Mouse (Mus musculus) forebrain, embryonic 13.5 days (tissue): ENCODE measurements around the gene Bcl2. TPM values are rescaled to one million over a fixed set of nuclear protein-coding genes. Genes with fewer than 3 reads are reported as not detected.

Experiments
- ATAC-seq: fragments of 200-750 bp; cut with Nextera tagmentation; 2 replicates; pipeline ENCODE4 v1.8.0; 2017
- H3K27ac ChIP-seq: fragments of 300-500 bp; sonication (generic); 2 replicates; pipeline ENCODE4 v1.5.1; 2015; ENCODE audit warnings: inconsistent platforms, mild to moderate bottlenecking, moderate library complexity
- H3K27me3 ChIP-seq: fragments of 300-500 bp; sonication (generic); 2 replicates; pipeline ENCODE4 v1.6.1; 2015; ENCODE audit warnings: mild to moderate bottlenecking, inconsistent platforms
- H3K36me3 ChIP-seq: fragments of 300-500 bp; sonication (generic); 2 replicates; pipeline ENCODE4 v1.6.1; 2015; ENCODE audit warnings: mild to moderate bottlenecking, inconsistent platforms; ENCODE audit not compliant: poor library complexity, severe bottlenecking
- H3K4me1 ChIP-seq: fragments of 300-500 bp; sonication (generic); 2 replicates; pipeline ENCODE4 v1.6.1; 2015; ENCODE audit warnings: inconsistent platforms
- H3K4me2 ChIP-seq: fragments of 300-500 bp; sonication (generic); 2 replicates; pipeline ENCODE4 v1.6.1; 2015; ENCODE audit warnings: inconsistent platforms, mild to moderate bottlenecking, moderate library complexity
- H3K4me3 ChIP-seq: fragments of 300-500 bp; sonication (generic); 2 replicates; pipeline ENCODE4 v1.5.1; 2015; ENCODE audit warnings: mild to moderate bottlenecking, inconsistent platforms
- H3K9ac ChIP-seq: fragments of 300-500 bp; sonication (generic); 2 replicates; pipeline ENCODE4 v1.6.1; 2015; ENCODE audit warnings: mild to moderate bottlenecking, inconsistent platforms
- H3K9me3 ChIP-seq: fragments of 300-500 bp; sonication (generic); replicated peaks from 2 replicates; pipeline ENCODE4 v1.6.1; 2016; ENCODE audit warnings: inconsistent platforms
- WGBS: fragments of 180-500 bp; shearing (Covaris S2); methylation state at CpG from one replicate; pipeline ENCODE4 v1.1.7; 2015; 5-methylcytosine and 5-hydroxymethylcytosine counted together
- polyA plus RNA-seq: library from polyadenylated mRNA; unstranded; fragments of >200 nt; fragmentation: Nextera tagmentation; extraction: Ambion mirVana; gene quantifications from 2 replicates; pipeline ENCODE4 v1.2.1, GENCODE M21; 2015

Gene Bcl2
- polyA plus RNA-seq, 1 experiment from 2014 or later = 10.0 TPM

- WGBS = 64% methylated on average over 1 of the region's 1 CpGs
- H3K9ac ChIP-seq = no peak overlapping the region
- no peak overlapping the region for H3K27ac ChIP-seq
- no peak overlapping the region for H3K4me3 ChIP-seq
- H3K9me3 ChIP-seq = no peaks in the 10 kb centered on the region
- H3K4me2 ChIP-seq = no peak overlapping the region
- no peaks in the 10 kb centered on the region for H3K4me1 ChIP-seq
- no peaks in the 10 kb centered on the region for H3K36me3 ChIP-seq
- no peaks in the 10 kb centered on the region for H3K27me3 ChIP-seq
- ATAC-seq = no peak
Observed at GRCm38 (mm10) chr1:106527537-106527936, 186.5 kb downstream of the Bcl2 start.

GRCm38 (mm10) chr1:106526751-106527150 lies 187.3 kb downstream of the Bcl2 start:
- Histone ChIP-seq H3K4me1 (no peaks in the 10 kb centered on the region), H3K4me3 (no peak overlapping the region), H3K27me3 (no peaks in the 10 kb centered on the region), H3K4me2 (no peak overlapping the region), H3K9ac (no peak overlapping the region), H3K36me3 (no peaks in the 10 kb centered on the region), H3K27ac (no peak overlapping the region), H3K9me3 (no peaks in the 10 kb centered on the region)
- 81% methylated on average over 7 of the region's 7 CpGs for WGBS
- no peak for ATAC-seq

GRCm38 (mm10) chr1:106526112-106526511 lies 188.0 kb downstream of the Bcl2 start:
- Histone ChIP-seq H3K4me2 (no peak overlapping the region), H3K36me3 (no peaks in the 10 kb centered on the region), H3K27me3 (no peaks in the 10 kb centered on the region), H3K4me3 (no peak overlapping the region), H3K9ac (no peak overlapping the region), H3K9me3 (no peaks in the 10 kb centered on the region), H3K27ac (no peak overlapping the region), H3K4me1 (no peaks in the 10 kb centered on the region)
- ATAC-seq = no peak
- 79% methylated on average over 3 of the region's 3 CpGs for WGBS

GRCm38 (mm10) chr1:106523741-106524140 lies 190.3 kb downstream of the Bcl2 start:
- Histone ChIP-seq H3K27ac (no peak overlapping the region), H3K4me2 (no peak overlapping the region), H3K9ac (no peak overlapping the region), H3K4me1 (no peaks in the 10 kb centered on the region), H3K36me3 (no peaks in the 10 kb centered on the region), H3K27me3 (no peaks in the 10 kb centered on the region), H3K4me3 (no peak overlapping the region), H3K9me3 (no peaks in the 10 kb centered on the region)
- 85% methylated on average over 6 of the region's 6 CpGs for WGBS
- no peak for ATAC-seq

GRCm38 (mm10) chr1:106523009-106523408 lies 191.1 kb downstream of the Bcl2 start:
- Histone ChIP-seq H3K9ac (no peak overlapping the region), H3K27me3 (no peaks in the 10 kb centered on the region), H3K4me1 (no peaks in the 10 kb centered on the region), H3K36me3 (no peaks in the 10 kb centered on the region), H3K4me2 (no peak overlapping the region), H3K9me3 (no peaks in the 10 kb centered on the region), H3K27ac (no peak overlapping the region), H3K4me3 (no peak overlapping the region)
- 71% methylated on average over 5 of the region's 5 CpGs for WGBS
- no peak for ATAC-seq

GRCm38 (mm10) chr1:106517591-106518177 lies 196.4 kb downstream of the Bcl2 start:
- Histone ChIP-seq H3K4me1 (no peaks in the 10 kb centered on the region), H3K9me3 (no peaks in the 10 kb centered on the region), H3K27me3 (no peaks in the 10 kb centered on the region), H3K27ac (no peak overlapping the region), H3K9ac (no peak overlapping the region), H3K4me2 (no peak overlapping the region), H3K36me3 (no peaks in the 10 kb centered on the region), H3K4me3 (no peak overlapping the region)
- WGBS = 97% methylated on average over 6 of the region's 6 CpGs
- no peak for ATAC-seq

GRCm38 (mm10) chr1:106517099-106517498 lies 197.0 kb downstream of the Bcl2 start:
- Histone ChIP-seq H3K4me3 (no peak overlapping the region), H3K4me1 (no peaks in the 10 kb centered on the region), H3K36me3 (no peaks in the 10 kb centered on the region), H3K4me2 (no peak overlapping the region), H3K27ac (no peak overlapping the region), H3K27me3 (no peaks in the 10 kb centered on the region), H3K9me3 (no peaks in the 10 kb centered on the region), H3K9ac (no peak overlapping the region)
- no peak for ATAC-seq
- WGBS = 95% methylated on average over 1 of the region's 1 CpGs

- 88% methylated on average over 6 of the region's 6 CpGs for WGBS
- ATAC-seq = no peak
- Histone ChIP-seq H3K4me1 (no peaks in the 10 kb centered on the region), H3K9me3 (no peaks in the 10 kb centered on the region), H3K27me3 (no peaks in the 10 kb centered on the region), H3K9ac (no peak overlapping the region), H3K36me3 (no peaks in the 10 kb centered on the region), H3K4me3 (no peak overlapping the region), H3K27ac (no peak overlapping the region), H3K4me2 (no peak overlapping the region)
Observed at GRCm38 (mm10) chr1:106515611-106516010, 198.5 kb downstream of the Bcl2 start.

- H3K27me3 ChIP-seq = no peaks in the 10 kb centered on the region
- H3K36me3 ChIP-seq = no peaks in the 10 kb centered on the region
- no peaks in the 10 kb centered on the region for H3K9me3 ChIP-seq
- ATAC-seq = 0 out of 2 replicates have a peak, but pooled peaks have one; percentile 27
- no peak overlapping the region for H3K4me3 ChIP-seq
- WGBS = 41% methylated on average over 7 of the region's 7 CpGs
- no peak overlapping the region for H3K4me2 ChIP-seq
- H3K4me1 ChIP-seq = no peaks in the 10 kb centered on the region
- H3K27ac ChIP-seq = no peak overlapping the region
- no peak overlapping the region for H3K9ac ChIP-seq
Observed at GRCm38 (mm10) chr1:106513890-106514643, 200.0 kb downstream of the Bcl2 start.

GRCm38 (mm10) chr1:106513481-106513880 lies 200.6 kb downstream of the Bcl2 start:
- no peaks in the 10 kb centered on the region for H3K9me3 ChIP-seq
- H3K9ac ChIP-seq = no peak overlapping the region
- H3K4me3 ChIP-seq = no peak overlapping the region
- no peaks in the 10 kb centered on the region for H3K4me1 ChIP-seq
- H3K36me3 ChIP-seq = no peaks in the 10 kb centered on the region
- WGBS = 66% methylated on average over 4 of the region's 4 CpGs
- H3K27me3 ChIP-seq = no peaks in the 10 kb centered on the region
- no peak overlapping the region for H3K27ac ChIP-seq
- H3K4me2 ChIP-seq = no peak overlapping the region
- no peak for ATAC-seq

GRCm38 (mm10) chr1:106511593-106511992 lies 202.5 kb downstream of the Bcl2 start:
- no peak overlapping the region for H3K4me2 ChIP-seq
- H3K27me3 ChIP-seq = no peaks in the 10 kb centered on the region
- no peaks in the 10 kb centered on the region for H3K4me1 ChIP-seq
- H3K27ac ChIP-seq = no peak overlapping the region
- peak; percentile 60; the same call in 1 of the 2 replicates for ATAC-seq
- no peaks in the 10 kb centered on the region for H3K36me3 ChIP-seq
- no peak overlapping the region for H3K4me3 ChIP-seq
- H3K9ac ChIP-seq = no peak overlapping the region
- 28% methylated on average over 6 of the region's 6 CpGs for WGBS
- H3K9me3 ChIP-seq = no peaks in the 10 kb centered on the region

GRCm38 (mm10) chr1:106507556-106507955 lies 206.5 kb downstream of the Bcl2 start:
- no peak overlapping the region for H3K27ac ChIP-seq
- WGBS = 86% methylated on average over 1 of the region's 1 CpGs
- H3K9me3 ChIP-seq = no peaks in the 10 kb centered on the region
- no peak overlapping the region for H3K4me3 ChIP-seq
- no peak overlapping the region for H3K4me2 ChIP-seq
- ATAC-seq = no peak
- H3K27me3 ChIP-seq = no peaks in the 10 kb centered on the region
- no peaks in the 10 kb centered on the region for H3K4me1 ChIP-seq
- no peaks in the 10 kb centered on the region for H3K36me3 ChIP-seq
- H3K9ac ChIP-seq = no peak overlapping the region

- Histone ChIP-seq H3K27me3 (no peaks in the 10 kb centered on the region), H3K27ac (no peak overlapping the region), H3K4me3 (no peak overlapping the region), H3K4me1 (no peaks in the 10 kb centered on the region), H3K4me2 (no peak overlapping the region), H3K36me3 (no peaks in the 10 kb centered on the region), H3K9me3 (no peaks in the 10 kb centered on the region), H3K9ac (no peak overlapping the region)
- whole genome bisulfite sequencing = 90% methylated on average over 3 of the region's 3 CpGs
- no peak for ATAC-seq
Observed at GRCm38 (mm10) chr1:106503910-106504309, 210.2 kb downstream of the Bcl2 start.
